Mouse (Mus musculus) T-helper 17 cell (primary cell): ENCODE measurements around the gene Rnf44.

Experiments used
- in situ Hi-C, 2 experiments: fragments of 300-600 bp; cut with MboI, MseI; formaldehyde crosslinking; loops; 1 replicate in 1 of 2; 2 replicates in 1 of 2; pipeline ENCODE4 v1.15.1; 2025; ENCODE audit warnings: high pct_unique_total_duplicates in 2 of 2

The Rnf44 gene

DNA sequence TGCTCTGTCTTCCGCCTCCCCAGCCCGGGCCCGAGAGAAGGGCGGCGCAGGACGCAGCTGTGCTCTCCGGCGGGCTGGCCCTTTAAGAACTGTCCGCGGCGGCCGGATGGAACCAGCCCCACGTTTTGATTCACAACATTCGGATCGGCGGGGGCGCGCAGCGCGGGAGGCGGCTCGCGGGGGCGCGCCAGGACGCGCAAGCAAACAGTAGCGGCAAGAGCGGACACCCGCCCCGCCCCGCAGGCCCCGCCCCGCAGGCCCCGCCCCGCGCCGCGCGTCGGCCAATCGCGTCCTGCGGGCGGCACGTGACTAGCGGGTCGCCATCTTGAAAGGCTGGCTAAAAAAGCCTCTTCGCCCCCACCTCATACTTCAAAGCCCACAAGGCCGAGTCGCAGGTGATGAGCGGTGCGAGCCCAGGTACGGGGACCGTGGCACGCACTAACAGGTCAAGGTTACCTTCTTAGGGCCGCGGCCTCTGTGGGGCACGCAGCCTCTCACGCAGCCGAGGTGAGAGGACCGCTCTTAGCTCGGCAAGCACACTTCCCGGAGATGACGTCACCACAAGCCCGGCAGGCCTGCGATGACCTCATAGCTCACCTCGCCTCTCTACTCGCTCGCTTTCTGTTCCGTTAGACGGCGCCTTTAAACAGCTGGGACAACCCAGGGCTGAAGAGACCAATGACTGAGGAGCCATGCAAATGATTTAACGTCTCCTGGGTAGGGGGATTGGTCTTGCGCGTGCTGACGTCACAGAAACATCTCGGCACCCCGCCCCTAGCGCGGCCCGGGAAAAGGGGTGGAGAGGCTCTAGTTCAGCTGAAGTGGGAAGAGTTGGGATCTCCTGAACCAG, 5.9 kb downstream of the Rnf44 start:
- in situ Hi-C loops, result loop anchor here in 1 of 2 experiments (10.0 kb wide), 1 partner anchor 183 kb away; the partner anchor contains the start of gene Simc1

- in situ Hi-C loops, result loop anchor here in 1 of 2 experiments (10.0 kb wide), 1 partner anchor 182 kb away; the partner anchor contains the start of gene Simc1
These were observed 6.6 kb downstream of the Rnf44 start for GRCm38 (mm10) chr13:54687096-54687495.

DNA sequence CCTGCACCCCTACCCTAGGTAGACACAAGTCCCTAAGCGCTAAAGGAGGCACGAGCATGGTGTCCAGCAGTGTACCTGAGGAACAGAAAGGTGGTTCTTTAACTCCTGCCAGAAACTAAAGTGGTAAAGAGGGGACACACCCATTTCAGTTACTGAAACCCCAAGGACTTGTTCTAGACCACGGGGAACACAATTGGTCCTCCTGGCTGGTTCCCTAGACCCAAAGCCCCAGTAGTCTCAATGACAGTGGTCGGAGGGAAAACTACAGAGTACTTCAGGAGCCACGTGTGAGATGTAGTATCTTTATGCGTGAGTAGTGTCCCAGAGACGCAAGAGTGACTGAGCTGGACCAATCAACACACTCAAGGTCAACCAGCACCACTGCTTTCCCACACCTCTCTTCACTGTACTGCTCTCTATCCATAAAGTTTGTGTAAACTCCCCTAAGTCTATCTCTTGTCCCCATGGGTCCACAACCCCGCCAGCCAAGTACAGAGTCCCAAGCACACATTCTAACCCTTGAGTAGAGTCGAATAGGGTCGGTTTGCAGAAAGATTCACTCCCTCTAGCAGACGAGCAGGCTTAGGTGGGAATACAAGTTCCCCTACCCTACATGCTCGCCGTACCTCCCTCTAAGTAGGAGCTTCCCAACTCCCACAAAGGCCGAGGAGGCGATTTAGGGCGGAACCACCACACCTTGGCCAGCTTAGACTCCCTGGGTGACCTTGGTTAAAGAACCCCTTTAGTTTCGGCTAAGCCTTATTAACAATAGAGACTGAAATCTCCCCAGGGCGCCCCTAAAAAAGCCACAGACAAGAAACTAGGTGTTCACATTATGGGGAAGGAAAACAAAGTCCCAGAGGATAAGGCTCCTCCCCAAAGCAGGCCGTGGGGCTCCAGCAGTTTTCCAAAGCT, 7.3 kb downstream of the Rnf44 start:
- in situ Hi-C loops, result loop anchor here in 1 of 2 experiments (10.0 kb wide), 1 partner anchor 182 kb away; the partner anchor contains the start of gene Simc1

DNA sequence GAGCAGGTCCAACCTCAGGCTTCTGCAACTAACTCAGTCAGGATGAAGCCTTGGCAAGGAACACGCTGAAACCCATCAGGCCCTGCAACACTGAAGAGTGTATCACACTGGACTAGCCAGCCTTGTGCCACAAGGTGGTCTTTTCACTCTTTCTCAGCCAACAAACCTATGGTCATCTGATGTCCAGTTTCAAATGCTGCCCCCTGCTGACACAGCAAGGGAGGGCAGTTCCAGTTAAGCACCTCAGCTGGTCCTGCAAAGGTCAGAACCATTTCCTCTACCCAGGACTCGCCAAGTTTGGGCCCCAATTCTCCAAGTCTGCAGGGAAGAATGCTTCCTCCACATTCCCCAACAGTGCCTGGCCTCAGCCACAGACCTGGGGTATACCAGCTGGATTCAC, 8.5 kb downstream of the Rnf44 start:
- in situ Hi-C loops, result loop anchor here in 1 of 2 experiments (10.0 kb wide), 1 partner anchor 180 kb away; the partner anchor contains the start of gene Simc1

DNA sequence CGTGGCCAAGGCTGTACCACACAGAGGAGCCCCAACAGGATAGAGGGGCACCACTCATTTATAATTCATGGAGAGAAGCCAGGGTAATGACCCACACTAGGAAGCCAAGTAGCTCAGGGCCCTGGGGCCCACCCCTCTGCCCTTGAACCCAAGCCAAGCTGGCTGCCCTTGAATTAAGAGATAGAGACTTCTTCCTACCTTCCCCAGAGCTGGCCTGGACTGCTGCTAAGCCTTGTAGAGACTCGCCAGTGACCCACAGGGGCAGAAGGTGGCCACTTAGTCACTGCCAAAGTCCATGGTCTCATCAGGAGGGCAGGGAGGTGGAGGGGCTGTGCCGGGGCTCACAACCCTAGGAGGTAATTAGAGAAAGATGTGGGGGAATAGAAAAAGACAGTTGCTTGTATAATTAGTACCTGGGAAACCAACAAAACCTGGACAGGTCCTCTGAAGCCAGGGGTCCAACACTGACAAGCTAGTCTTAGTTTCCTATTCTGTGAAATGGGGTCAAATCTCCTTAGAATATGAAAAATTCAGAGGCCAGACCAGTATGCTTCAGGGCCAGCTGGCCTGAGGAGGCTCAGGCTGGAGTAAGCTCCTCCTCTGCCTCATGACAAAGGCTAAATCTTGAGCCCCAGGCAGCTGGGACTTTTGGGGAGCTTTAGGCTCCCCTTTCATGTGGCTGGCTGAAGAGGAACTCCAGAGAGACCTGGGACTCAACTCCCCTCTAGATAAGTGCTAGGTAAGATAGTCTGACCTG, 9.4 kb downstream of the Rnf44 start:
- in situ Hi-C loops, result loop anchor here in 1 of 2 experiments (10.0 kb wide), 1 partner anchor 180 kb away; the partner anchor contains the start of gene Simc1

- in situ Hi-C loops, result loop anchor here in 1 of 2 experiments (10.0 kb wide), 1 partner anchor 178 kb away; the partner anchor contains the start of gene Simc1
These were observed 10.4 kb downstream of the Rnf44 start for GRCm38 (mm10) chr13:54683301-54683700.

DNA sequence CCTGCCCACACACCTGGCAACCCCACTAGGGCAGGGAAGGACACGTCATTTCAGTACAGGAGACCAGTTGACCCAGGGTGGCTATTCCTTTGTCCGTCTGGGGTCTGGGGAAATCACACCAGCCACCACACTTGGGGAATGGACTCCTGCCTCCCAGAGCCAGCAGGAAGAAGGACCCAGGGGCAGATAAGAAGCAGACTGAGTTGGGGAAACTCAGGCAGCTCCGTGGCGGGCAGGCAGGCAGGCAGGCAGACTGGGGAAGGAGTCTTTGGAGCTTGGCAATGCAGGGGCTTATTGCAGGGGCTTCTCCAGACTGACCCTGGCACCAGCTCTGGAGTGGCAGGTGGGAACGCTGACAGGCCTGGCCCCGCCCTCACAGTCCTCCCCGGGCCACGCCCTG, 12.4 kb downstream of the Rnf44 start:
- in situ Hi-C loops, result loop anchor here in 1 of 2 experiments (10.0 kb wide), 1 partner anchor 176 kb away; the partner anchor contains the start of gene Simc1

DNA sequence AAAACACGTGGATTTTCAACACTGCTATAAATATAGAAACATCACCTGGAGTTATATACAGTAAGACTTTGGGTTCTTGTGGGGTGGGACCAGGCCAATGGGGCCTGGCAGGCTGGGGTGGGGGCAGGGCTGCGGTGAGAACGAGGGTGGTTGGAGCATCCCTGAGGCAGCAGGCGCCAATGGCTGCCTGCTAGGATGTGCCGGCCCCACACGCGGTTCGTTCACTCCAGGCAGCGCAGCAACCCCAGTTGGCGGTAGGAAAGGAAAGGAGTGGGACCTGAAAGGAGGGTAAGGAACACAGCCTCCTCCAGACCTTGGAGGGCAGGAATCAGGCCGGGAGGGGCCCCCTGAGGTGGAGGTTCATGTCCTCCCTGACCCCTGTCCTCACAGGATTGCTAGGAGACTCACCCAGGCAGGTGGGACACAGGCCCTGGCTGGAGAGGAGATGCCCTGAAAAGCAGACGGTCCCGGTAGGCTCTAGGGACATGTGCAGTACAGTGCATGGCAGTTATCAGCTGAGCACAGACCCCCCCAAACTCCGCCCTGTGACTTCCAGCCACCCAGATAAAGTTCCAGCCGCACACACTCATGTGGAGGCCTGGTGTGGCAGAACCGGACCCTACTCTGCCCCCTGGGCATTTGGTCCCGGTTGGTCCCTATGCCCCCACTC, 13.4 kb downstream of the Rnf44 start:
- in situ Hi-C loops, result loop anchor here in 1 of 2 experiments (10.0 kb wide), 1 partner anchor 176 kb away; the partner anchor contains the start of gene Simc1

GRCm38 (mm10) chr13:54678263-54678662, 15.4 kb downstream of the Rnf44 start:
- in situ Hi-C loops, result no loop called here

DNA sequence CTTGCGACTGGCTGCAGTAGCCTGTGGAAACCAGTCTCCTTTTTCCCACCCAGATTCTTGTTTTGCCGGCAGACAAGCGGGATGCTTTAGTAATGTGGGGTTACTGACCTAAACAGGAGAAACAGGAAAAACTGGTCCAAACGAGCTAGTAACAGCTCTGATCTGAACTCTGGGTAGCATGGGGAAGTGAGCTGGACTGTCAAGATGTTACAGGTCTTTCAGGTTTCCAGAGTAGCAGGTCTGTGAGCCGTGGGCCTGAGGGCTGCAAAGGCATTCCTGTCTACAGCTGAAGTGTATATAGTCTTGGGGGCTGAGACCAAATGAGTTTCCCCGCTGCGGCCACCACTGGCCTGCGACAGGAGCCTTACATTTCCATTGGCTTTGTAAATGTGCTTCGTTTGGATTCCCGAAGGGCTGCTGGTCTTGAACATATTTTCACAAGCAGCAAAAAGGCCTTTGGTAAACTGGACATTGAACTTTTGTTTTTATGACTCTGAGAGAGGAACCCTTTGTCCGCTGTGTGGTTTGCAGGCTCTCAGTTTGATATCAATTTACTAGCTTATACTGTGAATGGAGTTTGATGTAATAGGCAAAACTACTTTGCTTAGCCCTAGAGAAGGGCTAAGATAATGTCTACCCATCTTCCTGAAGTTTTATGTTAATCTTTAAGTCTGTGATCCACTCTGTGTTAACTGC, 17.7 kb downstream of the Rnf44 start:
- in situ Hi-C loops, result no loop called here

- in situ Hi-C loops, result no loop called here
These were observed 23.2 kb downstream of the Rnf44 start for GRCm38 (mm10) chr13:54670491-54670890.

DNA sequence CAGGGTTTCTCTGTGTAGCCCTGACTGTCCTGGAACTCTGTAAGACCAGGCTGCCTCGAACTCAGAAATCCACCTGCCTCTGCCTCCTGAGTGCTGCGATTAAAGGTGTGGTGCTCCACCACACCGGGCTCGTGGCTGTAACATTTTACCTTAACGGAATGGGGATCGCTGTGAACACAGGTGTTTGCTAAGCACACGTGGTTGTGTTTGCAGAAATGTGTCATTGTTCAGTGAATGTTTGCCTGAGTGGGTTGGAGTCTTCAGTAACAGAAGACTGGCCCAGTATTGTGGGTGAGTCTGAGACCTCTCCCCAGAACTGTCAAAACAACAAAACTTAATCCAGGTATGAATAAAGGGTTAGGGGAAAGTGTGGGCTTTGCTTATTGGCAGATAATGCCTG, 28.6 kb downstream of the Rnf44 start:
- in situ Hi-C loops, result no loop called here

DNA sequence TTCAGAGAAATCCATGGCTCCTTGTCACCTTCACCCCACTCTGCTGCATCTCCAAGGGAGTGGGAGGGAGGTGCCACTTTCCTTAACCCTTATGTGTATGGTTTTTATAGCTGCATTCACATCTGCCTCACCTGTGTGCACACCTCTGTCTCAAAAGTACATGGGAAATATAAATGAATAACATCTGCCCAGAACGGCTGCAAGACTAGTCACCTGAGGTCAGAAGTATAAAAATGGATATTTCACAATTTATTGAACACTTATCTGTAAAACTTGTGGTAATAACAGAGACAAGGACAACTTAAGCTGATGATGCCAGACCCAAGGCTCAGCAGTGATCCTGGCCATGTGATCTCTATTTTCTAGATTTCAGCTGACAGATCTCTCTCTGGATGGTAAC, 29.2 kb downstream of the Rnf44 start:
- in situ Hi-C loops, result no loop called here

DNA sequence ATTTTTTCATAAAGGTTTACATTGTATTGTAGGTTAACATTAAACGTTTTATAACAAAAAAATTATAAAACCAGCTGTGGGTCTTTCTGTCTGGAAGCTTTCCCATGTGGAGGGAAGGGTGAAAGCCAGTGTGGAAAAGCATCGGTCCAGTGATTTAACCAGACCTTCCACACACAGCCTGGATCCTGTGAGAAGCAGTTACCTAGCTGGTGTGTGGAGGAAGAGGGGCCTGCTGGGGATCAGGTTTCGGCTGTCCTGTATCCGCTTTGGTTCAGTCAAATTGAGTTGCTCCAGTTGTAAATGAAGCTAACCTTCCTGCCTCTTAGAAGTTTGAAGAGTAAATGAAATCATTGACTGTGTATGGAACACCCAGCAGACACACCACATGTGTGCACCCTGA, 29.7 kb downstream of the Rnf44 start:
- in situ Hi-C loops, result no loop called here

DNA sequence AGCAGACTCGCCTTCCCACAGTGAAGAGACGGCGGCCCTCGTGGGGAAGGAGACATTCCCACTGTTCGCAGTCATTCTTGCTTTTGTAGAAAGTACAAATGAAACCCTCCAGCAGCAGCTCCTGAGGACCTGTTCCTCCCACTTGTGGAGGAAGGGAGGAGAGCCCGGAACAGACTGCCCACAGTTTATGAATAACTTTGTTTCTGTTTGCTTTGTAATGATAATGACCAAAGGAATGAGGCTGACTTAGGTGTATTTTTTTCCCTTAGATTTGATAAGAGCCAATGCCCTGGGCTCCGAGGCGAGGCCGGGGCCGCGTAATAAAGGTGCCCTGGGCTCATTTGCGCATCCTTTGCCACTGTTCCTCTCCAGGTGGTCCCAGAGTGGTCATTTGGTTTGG, 32.3 kb downstream of the Rnf44 start:
- in situ Hi-C loops, result no loop called here

- in situ Hi-C loops, result no loop called here
These were observed 32.8 kb downstream of the Rnf44 start for GRCm38 (mm10) chr13:54660877-54661276.

- in situ Hi-C loops, result loop anchor here in 1 of 2 experiments (10.0 kb wide), 2 partner anchors 894 to 976 kb away; no protein-coding TSS in a partner anchor
These were observed 43.2 kb downstream of the Rnf44 start for GRCm38 (mm10) chr13:54650461-54650860.

DNA sequence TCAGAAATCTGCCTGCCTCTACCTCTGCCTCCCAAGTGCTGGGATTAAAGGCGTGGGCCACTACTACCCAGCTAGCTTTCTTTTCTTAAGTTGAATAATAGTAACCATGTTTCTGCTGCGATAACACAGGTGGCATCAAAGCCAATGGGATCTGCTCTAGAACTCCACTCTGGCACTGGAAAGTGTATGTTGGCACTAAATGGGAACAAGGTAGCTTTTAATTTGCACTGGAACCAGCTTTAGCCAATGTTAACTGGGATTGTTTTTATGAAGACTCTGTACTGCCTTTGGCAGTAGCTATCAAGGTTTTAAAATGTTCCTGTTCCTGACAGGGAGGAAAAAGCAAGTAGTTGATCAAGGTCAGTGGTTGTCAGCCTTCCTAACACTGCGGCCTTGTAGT, 58.7 kb downstream of the Rnf44 start:
- in situ Hi-C loops, result no loop called here

- in situ Hi-C loops, result no loop called here
These were observed 60.9 kb downstream of the Rnf44 start for GRCm38 (mm10) chr13:54632731-54633277.
